Mouse (Mus musculus): ENCODE measurements at regions not wholly inside any gene's neighbourhood (a gene's known extent, or its start where the extent isn't known, plus 50 kb on each side); places are given as distances from the start of the nearest gene placed in this dataset.

DNA sequence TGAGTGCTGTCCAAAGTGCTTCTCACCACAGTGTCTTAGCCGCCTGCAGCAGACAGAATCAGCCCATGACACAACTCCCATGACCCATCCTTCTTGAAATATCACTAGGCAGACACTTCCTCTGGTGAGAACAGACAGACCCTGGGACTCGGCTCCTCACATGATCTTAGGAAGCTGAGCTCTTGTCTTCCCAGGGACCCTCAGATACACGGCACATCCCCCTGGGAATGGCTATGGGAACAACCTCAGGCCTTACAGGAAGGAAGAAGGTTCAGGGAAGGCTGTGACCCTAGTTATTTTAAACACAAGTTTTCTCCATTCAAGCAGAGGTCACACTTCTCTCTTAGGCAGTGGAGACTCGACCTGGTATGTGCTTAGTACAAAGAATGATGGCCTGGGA is 166.8 kb downstream of the Trib2 start:
- TF ChIP-seq CTCF (IDR thresholded peaks at IDR 0.05; ENCODE audit: control insufficient read depth, insufficient read depth, low read length), result no peak
- no peak for TF ChIP-seq POLR2A (IDR thresholded peaks at IDR 0.05; ENCODE audit: borderline replicate concordance, control insufficient read depth, low read depth, low read length)
